Mouse (Mus musculus) MEL (cell line): ENCODE data around the gene 4931428F04Rik.

Source experiments
- CHD1 ChIP-seq: IDR thresholded peaks from 2 replicates; pipeline ENCODE4 v1.6.1; 2012; ENCODE audit warnings: low read depth, mild to moderate bottlenecking, inconsistent platforms, low read length, improper control_type of control experiment
- CTCF ChIP-seq, 3 experiments: IDR thresholded peaks in 2 of 3; conservative IDR thresholded peaks in 1 of 3; 2 replicates each; pipeline ENCODE4 v1.5.1; 2011 to 2012; ENCODE audit warnings: low read length in 3 of 3, low read depth in 2 of 3, mild to moderate bottlenecking in 2 of 3, improper control_type of control experiment in 1 of 3, inconsistent platforms in 1 of 3, mixed read lengths in 1 of 3, moderate library complexity in 1 of 3; ENCODE audit not compliant: control insufficient read depth in 1 of 3, insufficient read depth in 1 of 3, poor library complexity in 1 of 3, severe bottlenecking in 1 of 3
- EP300 ChIP-seq, 2 experiments: IDR thresholded peaks; 2 replicates each; pipeline ENCODE4 v1.6.1; 2011; ENCODE audit warnings: improper control_type of control experiment in 2 of 2, low read length in 2 of 2, low read depth in 1 of 2, mild to moderate bottlenecking in 1 of 2
- ETS1 ChIP-seq: IDR thresholded peaks from 2 replicates; pipeline ENCODE4 v1.6.1; 2012; ENCODE audit warnings: low read depth, mild to moderate bottlenecking, inconsistent platforms, low read length, improper control_type of control experiment, moderate library complexity
- JUND ChIP-seq: IDR thresholded peaks from 2 replicates; pipeline ENCODE4 v1.6.1; 2011; ENCODE audit warnings: low read depth, mild to moderate bottlenecking, improper control_type of control experiment, low read length
- MAX ChIP-seq: IDR thresholded peaks from 2 replicates; pipeline ENCODE4 v1.6.1; 2011; ENCODE audit warnings: low read length, improper control_type of control experiment
- SIN3A ChIP-seq: IDR thresholded peaks from 2 replicates; pipeline ENCODE4 v1.6.1; 2012; ENCODE audit warnings: low read length, improper control_type of control experiment, inconsistent platforms
- TAL1 ChIP-seq: IDR thresholded peaks from 2 replicates; pipeline ENCODE4 v1.6.1; 2012; ENCODE audit warnings: mild to moderate bottlenecking, inconsistent platforms, low read length, moderate library complexity, mixed read lengths
- ZMIZ1 ChIP-seq: IDR thresholded peaks from 2 replicates; pipeline ENCODE4 v1.6.1; 2012; ENCODE audit warnings: low read depth, mild to moderate bottlenecking, inconsistent platforms, low read length, improper control_type of control experiment, moderate library complexity

- TF ChIP-seq SIN3A (no peak), TAL1 (no peak), MAX (no peak), CTCF (IDR thresholded peaks at IDR 0.05 in 2 of 3, conservative IDR thresholded peaks at IDR 0.05 in 1 of 3; ENCODE audit: control insufficient read depth in 1 of 3, insufficient read depth in 1 of 3, low read depth in 2 of 3, low read length in 3 of 3, poor library complexity in 1 of 3, severe bottlenecking in 1 of 3) (no peak), JUND (no peak), ZMIZ1 (no peak), CHD1 (no peak), EP300 (IDR thresholded peaks at IDR 0.05; ENCODE audit: low read depth in 1 of 2, low read length in 2 of 2) (no peak), ETS1 (no peak)
Observed at GRCm38 (mm10) chr8:105331931-105332330, 42.3 kb upstream of the 4931428F04Rik start.
